Mouse (Mus musculus) heart, embryonic 14.5 days (tissue): ENCODE results near the gene Acsl1. TPM values are rescaled to one million over a fixed set of nuclear protein-coding genes. Genes with fewer than 3 reads are reported as not detected.

ENCODE experiments used
- ATAC-seq: fragments of 200-750 bp; cut with Nextera tagmentation; 2 replicates; pipeline ENCODE4 v1.8.0; 2017; ENCODE audit warnings: low read depth, moderate TSS enrichment; ENCODE audit not compliant: insufficient number of reproducible peaks, insufficient read depth, low FRiP score
- H3K27ac ChIP-seq, 2 experiments: fragments of 200-500 bp in 1 of 2; fragments of 300-500 bp in 1 of 2; sonication (generic) in 1 of 2; replicated peaks in 1 of 2; 2 replicates each; pipeline ENCODE4 v1.5.1; 2012 to 2014; ENCODE audit warnings: low read depth in 2 of 2, low read length in 2 of 2, control low read depth in 1 of 2, mild to moderate bottlenecking in 1 of 2, mixed read lengths in 1 of 2; ENCODE audit not compliant: control insufficient read depth in 1 of 2, insufficient read depth in 1 of 2
- H3K27me3 ChIP-seq: fragments of 300-500 bp; sonication (generic); 2 replicates; pipeline ENCODE4 v1.6.1; 2014; ENCODE audit warnings: mild to moderate bottlenecking, low read length, control low read depth; ENCODE audit not compliant: control insufficient read depth, insufficient read depth
- H3K36me3 ChIP-seq: fragments of 300-500 bp; sonication (generic); 2 replicates; pipeline ENCODE4 v1.6.1; 2014; ENCODE audit warnings: mild to moderate bottlenecking, control low read depth, low read length, mixed read lengths; ENCODE audit not compliant: control insufficient read depth, insufficient read depth
- H3K4me1 ChIP-seq, 2 experiments: fragments of 200-500 bp in 1 of 2; fragments of 300-500 bp in 1 of 2; sonication (generic) in 1 of 2; 2 replicates each; pipeline ENCODE4 v1.6.1; 2012 to 2014; ENCODE audit warnings: low read length in 2 of 2, control low read depth in 1 of 2, mixed read lengths in 1 of 2; ENCODE audit not compliant: control insufficient read depth in 2 of 2, insufficient read depth in 2 of 2
- H3K4me2 ChIP-seq: fragments of 300-500 bp; sonication (generic); 2 replicates; pipeline ENCODE4 v1.6.1; 2014; ENCODE audit warnings: mild to moderate bottlenecking, low read length
- H3K4me3 ChIP-seq, 2 experiments: fragments of 200-500 bp in 1 of 2; fragments of 300-500 bp in 1 of 2; sonication (generic) in 1 of 2; 2 replicates each; pipeline ENCODE4 v1.5.1; 2012 to 2014; ENCODE audit warnings: low read length in 2 of 2, mild to moderate bottlenecking in 2 of 2, control low read depth in 1 of 2, low read depth in 1 of 2, moderate library complexity in 1 of 2; ENCODE audit not compliant: control insufficient read depth in 1 of 2, insufficient read depth in 1 of 2
- H3K9ac ChIP-seq: fragments of 300-500 bp; sonication (generic); 2 replicates; pipeline ENCODE4 v1.6.1; 2014; ENCODE audit warnings: mild to moderate bottlenecking, low read length
- H3K9me3 ChIP-seq: fragments of 300-500 bp; sonication (generic); 2 replicates; pipeline ENCODE4 v1.6.1; 2016; ENCODE audit warnings: low read length, control low read depth; ENCODE audit not compliant: control insufficient read depth
- WGBS: fragments of 180-500 bp; shearing (Covaris S2); extraction: QIAGEN DNeasy Blood & Tissue Kit; methylation state at CpG from one replicate; pipeline ENCODE4 v1.1.7; 2014; 5-methylcytosine and 5-hydroxymethylcytosine counted together
- polyA plus RNA-seq: library from polyadenylated mRNA; unstranded; fragments of >200 nt; fragmentation: Nextera tagmentation; extraction: Ambion mirVana; gene quantifications from 2 replicates; pipeline ENCODE4 v1.2.1, GENCODE M21; 2014

Acsl1 gene
- polyA plus RNA-seq, 1 experiment from 2014 or later: 44.1 TPM

- Histone ChIP-seq H3K9me3 (no peaks in the 10 kb centered on the region), H3K4me2 (no peak overlapping the region), H3K36me3 (no peaks in the 10 kb centered on the region), H3K4me1 (peaks cover 2 to 12% of the 10 kb centered on the region in 2 experiments; a peak in 3 of 4 replicates), H3K27me3 (no peaks in the 10 kb centered on the region), H3K9ac (no peak overlapping the region), H3K4me3 (no peak overlapping the region), H3K27ac (no peak overlapping the region)
- WGBS: 85% methylated on average over 2 of the region's 2 CpGs
- no peak for ATAC-seq
These were observed 2.4 kb upstream of the Acsl1 start for GRCm38 (mm10) chr8:46468400-46468799.

- Histone ChIP-seq H3K4me3 (no peak overlapping the region), H3K9ac (no peak overlapping the region), H3K4me1 (peaks cover 2 to 12% of the 10 kb centered on the region in 2 experiments; a peak in 3 of 4 replicates), H3K27me3 (no peaks in the 10 kb centered on the region), H3K9me3 (no peaks in the 10 kb centered on the region), H3K4me2 (no peak overlapping the region), H3K36me3 (no peaks in the 10 kb centered on the region), H3K27ac (no peak overlapping the region)
- no peak for ATAC-seq
- WGBS: 93% methylated on average over 8 of the region's 8 CpGs
These were observed 1.6 kb upstream of the Acsl1 start for GRCm38 (mm10) chr8:46469071-46469769.

GRCm38 (mm10) chr8:46470091-46470791, 596 bp upstream of the Acsl1 start:
- Histone ChIP-seq H3K27ac (peak overlapping the region; percentile 33 to 92; a peak in 3 of 4 replicates), H3K9me3 (no peaks in the 10 kb centered on the region), H3K4me2 (peak overlapping the region; percentile 91), H3K4me1 (peaks cover 2 to 12% of the 10 kb centered on the region in 2 experiments; a peak in 3 of 4 replicates), H3K36me3 (no peaks in the 10 kb centered on the region), H3K27me3 (no peaks in the 10 kb centered on the region), H3K4me3 (peak overlapping the region; percentile 82 to 93; a peak in 3 of 4 replicates), H3K9ac (no peak overlapping the region)
- ATAC-seq: 0 out of 2 replicates have a peak, but pooled peaks have one; percentile 4
- 40% methylated on average over 15 of the region's 15 CpGs for WGBS

GRCm38 (mm10) chr8:46471926-46472485, 1.2 kb downstream of the Acsl1 start:
- no peak for ATAC-seq
- Histone ChIP-seq H3K27ac (no peak overlapping the region; a peak in 1 of 4 replicates), H3K4me2 (peak overlapping the region; percentile 91), H3K4me3 (peak overlapping the region; percentile 82 to 93), H3K9ac (peak overlapping the region; percentile 94), H3K9me3 (no peaks in the 10 kb centered on the region), H3K4me1 (peaks cover 2 to 12% of the 10 kb centered on the region in 2 experiments; a peak in 3 of 4 replicates), H3K36me3 (no peaks in the 10 kb centered on the region), H3K27me3 (no peaks in the 10 kb centered on the region)
- 28% methylated on average over 9 of the region's 9 CpGs for whole genome bisulfite sequencing

GRCm38 (mm10) chr8:46474120-46474519, 3.3 kb downstream of the Acsl1 start:
- ATAC-seq: no peak
- Histone ChIP-seq H3K4me3 (no peak overlapping the region), H3K27me3 (no peaks in the 10 kb centered on the region), H3K4me1 (peaks cover 4 to 19% of the 10 kb centered on the region in 2 experiments), H3K27ac (no peak overlapping the region), H3K9ac (no peak overlapping the region), H3K36me3 (no peaks in the 10 kb centered on the region), H3K9me3 (no peaks in the 10 kb centered on the region), H3K4me2 (no peak overlapping the region)
- 85% methylated on average over 3 of the region's 3 CpGs for WGBS

GRCm38 (mm10) chr8:46474634-46475033, 3.8 kb downstream of the Acsl1 start:
- Histone ChIP-seq H3K4me3 (no peak overlapping the region), H3K27me3 (no peaks in the 10 kb centered on the region), H3K9me3 (no peaks in the 10 kb centered on the region), H3K36me3 (no peaks in the 10 kb centered on the region), H3K27ac (no peak overlapping the region), H3K4me2 (no peak overlapping the region), H3K4me1 (peaks cover 6 to 24% of the 10 kb centered on the region in 2 experiments), H3K9ac (no peak overlapping the region)
- no peak for ATAC-seq
- 82% methylated on average over 6 of the region's 6 CpGs for WGBS

GRCm38 (mm10) chr8:46475404-46475803, 4.6 kb downstream of the Acsl1 start:
- WGBS: 86% methylated on average over 11 of the region's 11 CpGs

More at GRCm38 (mm10) chr8:46475404-46475803, 4.6 kb downstream of the Acsl1 start:
- Histone ChIP-seq H3K4me3 (no peak overlapping the region), H3K9ac (no peak overlapping the region), H3K4me2 (no peak overlapping the region), H3K36me3 (no peaks in the 10 kb centered on the region), H3K27me3 (no peaks in the 10 kb centered on the region), H3K4me1 (peaks cover 12 to 31% of the 10 kb centered on the region in 2 experiments), H3K27ac (no peak overlapping the region), H3K9me3 (no peaks in the 10 kb centered on the region)
- ATAC-seq: no peak
